Mouse (Mus musculus): ENCODE data around the gene Upb1. TPM values are rescaled to one million over a fixed set of nuclear protein-coding genes. Genes with fewer than 3 reads are reported as not detected.

Gene Upb1
- polyA plus RNA-seq, 1 experiment from 2014 or later = 84.2 TPM

GRCm38 (mm10) chr10:75477034-75477433 lies 76.1 kb downstream of the Upb1 start:
- H3K9ac ChIP-seq (replicated peaks) = no peak overlapping the region
- no peak overlapping the region for H3K4me3 ChIP-seq (ENCODE audit: low read depth, low read length)
- 69% methylated on average over 9 of the region's 9 CpGs for WGBS (ENCODE audit: insufficient replicate concordance)
- ATAC-seq (no peak), DNase-seq (no peak)
- H3K9me3 ChIP-seq (ENCODE audit: low read length) = no peaks in the 10 kb centered on the region
- no peak overlapping the region for H3K4me2 ChIP-seq (ENCODE audit: low read depth, low read length)
- H3K36me3 ChIP-seq (replicated peaks; ENCODE audit: insufficient read depth, low read length) = no peaks in the 10 kb centered on the region
- H3K4me1 ChIP-seq (ENCODE audit: insufficient read depth) = peaks cover 18% of the 10 kb centered on the region; the same call in 1 of the 2 replicates
- H3K27me3 ChIP-seq (ENCODE audit: insufficient read depth, low read length) = no peaks in the 10 kb centered on the region
- TF ChIP-seq CTCF (IDR thresholded peaks at IDR 0.05; ENCODE audit: low read depth) (no peak), EP300 (IDR thresholded peaks at IDR 0.05; ENCODE audit: low read depth) (no peak)
- H3K27ac ChIP-seq (ENCODE audit: low read depth) = no peak overlapping the region

- TF ChIP-seq CTCF (IDR thresholded peaks at IDR 0.05; ENCODE audit: low read depth) (no peak), EP300 (IDR thresholded peaks at IDR 0.05; ENCODE audit: low read depth) (no peak)
- no peak overlapping the region for H3K4me3 ChIP-seq (ENCODE audit: low read depth, low read length)
- no peak for DNase-seq
- H3K27me3 ChIP-seq (ENCODE audit: insufficient read depth, low read length) = no peaks in the 10 kb centered on the region
- H3K4me2 ChIP-seq (ENCODE audit: low read depth, low read length) = no peak overlapping the region
- no peaks in the 10 kb centered on the region for H3K36me3 ChIP-seq (replicated peaks; ENCODE audit: insufficient read depth, low read length)
- H3K9me3 ChIP-seq (ENCODE audit: low read length) = no peaks in the 10 kb centered on the region
- no peak for ATAC-seq
- no peak overlapping the region for H3K27ac ChIP-seq (ENCODE audit: low read depth)
- 74% methylated on average over 2 of the region's 2 CpGs for WGBS (ENCODE audit: insufficient replicate concordance)
- no peak overlapping the region for H3K9ac ChIP-seq (replicated peaks)
- peaks cover 6% of the 10 kb centered on the region; the same call in 1 of the 2 replicates for H3K4me1 ChIP-seq (ENCODE audit: insufficient read depth)
Observed at GRCm38 (mm10) chr10:75479955-75480354, 79.0 kb downstream of the Upb1 start.

- no peaks in the 10 kb centered on the region for H3K9me3 ChIP-seq (ENCODE audit: low read length)
- H3K4me3 ChIP-seq (ENCODE audit: low read depth, low read length) = no peak overlapping the region
- 70% methylated on average over 4 of the region's 4 CpGs for WGBS (ENCODE audit: insufficient replicate concordance)
- H3K9ac ChIP-seq (replicated peaks) = no peak overlapping the region
- no peak overlapping the region for H3K27ac ChIP-seq (ENCODE audit: low read depth)
- H3K36me3 ChIP-seq (replicated peaks; ENCODE audit: insufficient read depth, low read length) = no peaks in the 10 kb centered on the region
- no peaks in the 10 kb centered on the region for H3K27me3 ChIP-seq (ENCODE audit: insufficient read depth, low read length)
- DNase-seq (no peak), ATAC-seq (no peak)
- 0 out of 2 replicates have a peak, but pooled peaks cover 5% of the 10 kb centered on the region for H3K4me1 ChIP-seq (ENCODE audit: insufficient read depth)
- no peak for TF ChIP-seq EP300 (IDR thresholded peaks at IDR 0.05; ENCODE audit: low read depth)
- no peak overlapping the region for H3K4me2 ChIP-seq (ENCODE audit: low read depth, low read length)
Observed at GRCm38 (mm10) chr10:75481703-75482102, 80.8 kb downstream of the Upb1 start.

GRCm38 (mm10) chr10:75482271-75482670 lies 81.4 kb downstream of the Upb1 start:
- Histone ChIP-seq H3K9me3 (ENCODE audit: low read length) (no peaks in the 10 kb centered on the region), H3K27me3 (ENCODE audit: insufficient read depth, low read length) (no peaks in the 10 kb centered on the region), H3K36me3 (replicated peaks; ENCODE audit: insufficient read depth, low read length) (no peaks in the 10 kb centered on the region), H3K4me2 (ENCODE audit: low read depth, low read length) (no peak overlapping the region), H3K27ac (ENCODE audit: low read depth) (no peak overlapping the region), H3K4me3 (ENCODE audit: low read depth, low read length) (no peak overlapping the region), H3K4me1 (ENCODE audit: insufficient read depth) (no peaks in the 10 kb centered on the region), H3K9ac (replicated peaks) (no peak overlapping the region)
- TF ChIP-seq EP300 (IDR thresholded peaks at IDR 0.05; ENCODE audit: low read depth) = no peak
- no peak for TF ChIP-seq CTCF (IDR thresholded peaks at IDR 0.05; ENCODE audit: low read depth)
- DNase-seq = no peak
- no peak for ATAC-seq
- WGBS (ENCODE audit: insufficient replicate concordance) = 79% methylated on average over 5 of the region's 5 CpGs

- H3K27ac ChIP-seq (ENCODE audit: low read depth) = no peak overlapping the region
- H3K4me1 ChIP-seq (ENCODE audit: insufficient read depth) = no peaks in the 10 kb centered on the region
- no peak overlapping the region for H3K9ac ChIP-seq (replicated peaks)
- H3K4me3 ChIP-seq (ENCODE audit: low read depth, low read length) = no peak overlapping the region
- TF ChIP-seq CTCF (IDR thresholded peaks at IDR 0.05; ENCODE audit: low read depth) (no peak), EP300 (IDR thresholded peaks at IDR 0.05; ENCODE audit: low read depth) (no peak)
- no peak for ATAC-seq
- no peaks in the 10 kb centered on the region for H3K9me3 ChIP-seq (ENCODE audit: low read length)
- no peaks in the 10 kb centered on the region for H3K27me3 ChIP-seq (ENCODE audit: insufficient read depth, low read length)
- DNase-seq = no peak
- H3K4me2 ChIP-seq (ENCODE audit: low read depth, low read length) = no peak overlapping the region
- H3K36me3 ChIP-seq (replicated peaks; ENCODE audit: insufficient read depth, low read length) = no peaks in the 10 kb centered on the region
- WGBS (ENCODE audit: insufficient replicate concordance) = 86% methylated on average over 11 of the region's 11 CpGs
Observed at GRCm38 (mm10) chr10:75482919-75483483, 82.1 kb downstream of the Upb1 start.

GRCm38 (mm10) chr10:75484066-75484465 lies 83.2 kb downstream of the Upb1 start:
- Histone ChIP-seq H3K4me1 (ENCODE audit: insufficient read depth) (no peaks in the 10 kb centered on the region), H3K36me3 (replicated peaks; ENCODE audit: insufficient read depth, low read length) (no peaks in the 10 kb centered on the region), H3K27ac (ENCODE audit: low read depth) (no peak overlapping the region), H3K4me2 (ENCODE audit: low read depth, low read length) (no peak overlapping the region), H3K9me3 (ENCODE audit: low read length) (no peaks in the 10 kb centered on the region), H3K27me3 (ENCODE audit: insufficient read depth, low read length) (no peaks in the 10 kb centered on the region), H3K9ac (replicated peaks) (no peak overlapping the region), H3K4me3 (ENCODE audit: low read depth, low read length) (no peak overlapping the region)
- no peak for ATAC-seq
- WGBS (ENCODE audit: insufficient replicate concordance) = 72% methylated on average over 6 of the region's 6 CpGs
- DNase-seq = no peak
- no peak for TF ChIP-seq CTCF (IDR thresholded peaks at IDR 0.05; ENCODE audit: low read depth)

GRCm38 (mm10) chr10:75484767-75485166 lies 83.9 kb downstream of the Upb1 start:
- Histone ChIP-seq H3K27ac (ENCODE audit: low read depth) (no peak overlapping the region), H3K36me3 (replicated peaks; ENCODE audit: insufficient read depth, low read length) (no peaks in the 10 kb centered on the region), H3K4me1 (ENCODE audit: insufficient read depth) (no peaks in the 10 kb centered on the region), H3K9ac (replicated peaks) (no peak overlapping the region), H3K27me3 (ENCODE audit: insufficient read depth, low read length) (no peaks in the 10 kb centered on the region), H3K9me3 (ENCODE audit: low read length) (no peaks in the 10 kb centered on the region), H3K4me3 (ENCODE audit: low read depth, low read length) (no peak overlapping the region), H3K4me2 (ENCODE audit: low read depth, low read length) (no peak overlapping the region)
- TF ChIP-seq CTCF (IDR thresholded peaks at IDR 0.05; ENCODE audit: low read depth) (no peak), EP300 (IDR thresholded peaks at IDR 0.05; ENCODE audit: low read depth) (no peak)
- no peak for DNase-seq
- ATAC-seq = no peak
- WGBS (ENCODE audit: insufficient replicate concordance) = 27% methylated on average over 6 of the region's 6 CpGs

All from liver, postnatal 0 days (tissue).